Mouse (Mus musculus) ovary, postnatal 10 days (tissue): ENCODE measurements around the gene Lima1.
"Not testable (repeated sequence)": the region's sequence is repeated elsewhere in the genome, so short reads cannot be mapped to it uniquely, and the experiment has no call there.

ENCODE experiments used
- DNase-seq: peaks from one replicate; pipeline ENCODE4 v3.0.0; 2022; ENCODE audit warnings: low spot score

Gene Lima1

DNA sequence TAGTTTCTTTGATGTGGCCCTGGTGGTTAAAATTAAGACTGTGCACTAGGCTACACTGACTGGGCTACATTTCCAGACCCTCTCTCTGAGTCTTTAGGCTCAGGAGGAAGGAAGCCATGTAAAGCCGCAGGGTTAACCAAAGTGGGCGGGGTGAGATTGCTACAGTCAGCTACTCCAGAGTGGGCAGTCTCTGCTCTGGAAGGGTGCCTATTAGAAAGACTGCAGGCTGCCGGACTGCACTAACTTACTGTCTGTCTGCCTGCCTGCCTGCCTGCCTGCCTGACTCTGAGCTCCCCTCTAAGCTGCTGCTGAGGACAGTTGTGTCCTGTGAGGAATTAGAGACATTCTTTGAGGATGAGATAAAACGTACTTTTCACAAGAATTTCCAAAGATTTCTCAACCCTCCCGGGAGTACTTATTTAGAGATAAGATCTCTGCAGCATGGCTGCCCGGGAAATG, 72.0 kb downstream of the Lima1 start:
- no peak for DNase-seq

DNA sequence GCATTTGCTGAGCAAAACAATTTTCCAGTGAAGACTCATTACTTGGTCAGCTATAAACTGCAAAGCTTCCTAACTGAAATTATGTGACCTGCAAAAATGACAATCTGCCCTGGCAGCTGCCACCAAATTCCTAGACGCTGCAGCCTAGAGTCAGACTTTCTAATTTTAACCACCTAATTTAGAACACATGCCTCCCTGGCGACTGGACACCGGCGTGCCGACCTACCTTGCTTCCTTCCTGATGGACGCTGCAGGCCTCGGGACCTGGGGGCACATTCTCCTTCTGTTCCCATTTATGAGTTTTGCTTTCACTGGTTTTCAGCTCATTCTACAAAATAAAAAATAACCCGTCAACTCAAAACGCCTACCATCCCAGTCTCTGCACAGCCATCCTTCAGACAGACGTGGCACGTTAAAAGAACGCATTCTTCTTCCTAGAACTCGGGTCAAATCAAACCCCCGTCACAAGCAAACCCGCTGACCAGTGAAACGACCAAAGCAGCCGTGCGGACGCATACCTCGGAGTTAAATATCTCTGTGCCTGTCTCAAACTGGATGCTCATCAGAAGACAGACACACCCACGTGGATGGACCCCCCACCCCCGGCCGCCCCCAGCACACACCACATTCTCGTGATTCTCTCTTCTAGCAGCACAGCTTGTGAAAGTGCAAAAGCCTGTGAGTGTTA, 73.2 kb downstream of the Lima1 start:
- no peak for DNase-seq

DNA sequence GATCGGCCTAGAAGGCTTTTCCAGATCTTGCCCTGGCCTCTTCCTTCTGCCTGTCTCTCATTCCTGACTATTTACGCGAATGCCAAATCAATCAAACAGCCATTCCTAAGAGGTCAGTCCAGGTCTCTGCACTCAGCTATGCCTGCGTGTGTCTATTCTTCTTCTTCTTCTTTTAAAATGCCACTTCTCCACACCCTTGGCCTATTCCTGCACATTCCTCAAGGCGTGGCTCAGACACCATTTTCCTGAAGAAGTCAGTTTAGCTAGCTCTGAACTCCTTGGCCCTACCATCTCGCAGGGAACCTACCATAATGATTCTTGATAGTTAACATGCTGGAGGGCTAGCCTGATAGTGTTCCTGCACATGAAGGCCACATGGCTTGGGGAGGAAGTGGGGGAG, 75.5 kb downstream of the Lima1 start:
- DNase-seq: no peak

DNA sequence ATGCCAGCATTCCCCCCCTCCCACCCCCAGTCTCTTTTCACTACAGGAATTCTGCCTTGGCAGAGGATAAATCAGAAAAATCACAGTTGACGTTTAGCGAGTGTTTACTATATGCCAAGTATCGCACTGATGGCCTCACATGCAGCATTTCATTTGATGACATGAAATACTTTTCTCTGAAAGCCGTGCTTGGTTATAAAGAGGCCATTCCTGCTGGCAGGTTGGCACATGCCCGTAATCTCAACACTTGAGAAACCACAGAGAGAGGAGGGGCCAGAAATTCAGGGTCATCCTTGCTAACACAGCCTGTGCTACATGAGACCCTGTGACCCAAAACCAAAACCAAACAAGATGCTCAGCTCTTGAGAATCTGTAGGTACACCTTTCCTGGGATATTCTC, 77.4 kb downstream of the Lima1 start:
- DNase-seq: no peak

DNA sequence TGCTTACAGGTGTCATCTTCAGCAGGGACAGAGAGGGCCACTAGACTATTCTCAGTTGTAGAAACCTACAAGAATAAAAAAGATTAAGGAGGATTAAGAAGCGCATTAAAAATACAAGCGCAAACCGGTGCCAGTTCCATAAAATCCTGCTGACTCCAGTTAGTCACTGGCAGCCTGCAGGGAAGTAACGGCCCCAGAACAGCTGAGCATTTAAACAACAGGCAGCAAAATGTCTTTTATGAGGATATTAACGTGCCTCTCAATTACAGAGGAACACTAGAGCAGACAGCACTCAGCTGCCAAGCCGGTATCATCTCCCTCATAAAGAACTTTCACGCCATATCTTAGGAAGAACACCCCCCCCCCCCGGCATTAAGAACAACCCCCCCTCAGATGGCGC, 78.5 kb downstream of the Lima1 start:
- DNase-seq: no peak

DNA sequence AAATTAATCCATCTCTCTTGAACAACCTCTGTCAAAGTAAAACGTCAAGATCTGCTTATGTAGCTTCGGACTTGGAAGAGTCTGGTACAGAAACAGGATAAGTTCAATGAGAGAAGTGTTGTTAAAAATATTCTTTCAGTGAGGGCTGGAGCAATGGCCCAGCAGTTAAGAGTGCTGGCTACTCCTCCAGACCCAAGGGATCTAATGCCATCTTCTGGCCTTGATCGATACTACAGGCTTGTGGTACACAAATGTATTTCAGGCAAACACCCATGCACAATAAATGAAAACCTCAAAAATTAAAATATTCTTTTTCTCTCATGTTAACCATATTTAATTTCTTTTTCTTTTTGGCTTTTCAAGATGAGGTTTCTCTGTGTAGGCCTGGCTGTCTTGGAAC, 79.2 kb downstream of the Lima1 start:
- no peak for DNase-seq

DNA sequence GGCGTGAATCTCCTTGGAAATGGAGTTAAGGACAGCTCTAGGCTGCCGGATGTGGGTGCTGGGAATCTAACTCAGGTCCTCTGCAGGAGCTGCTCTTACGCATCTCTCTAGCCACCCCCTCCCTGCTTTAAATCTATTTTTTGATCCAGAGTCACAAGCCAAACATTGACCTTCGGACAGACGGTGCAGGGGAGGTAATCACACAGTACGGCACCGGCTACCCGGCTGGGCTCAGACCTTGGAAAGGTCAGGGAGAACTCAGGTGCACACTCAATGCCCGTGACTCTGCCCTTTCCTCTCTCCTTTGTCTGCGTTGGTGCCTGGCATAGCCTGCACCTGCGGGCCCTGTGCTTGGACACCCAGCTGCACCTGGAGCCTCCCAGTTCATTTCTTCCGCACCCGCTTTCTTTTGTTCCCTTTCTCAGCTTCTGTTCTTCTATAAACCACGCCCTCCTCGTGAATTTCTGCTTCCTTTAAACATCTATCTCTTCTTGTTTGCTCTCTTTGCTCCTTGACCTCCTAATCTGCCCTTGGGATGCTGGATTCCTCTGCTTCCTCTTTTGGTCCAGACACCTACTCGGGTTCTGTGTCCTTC, 82.9 kb downstream of the Lima1 start:
- no peak for DNase-seq

DNA sequence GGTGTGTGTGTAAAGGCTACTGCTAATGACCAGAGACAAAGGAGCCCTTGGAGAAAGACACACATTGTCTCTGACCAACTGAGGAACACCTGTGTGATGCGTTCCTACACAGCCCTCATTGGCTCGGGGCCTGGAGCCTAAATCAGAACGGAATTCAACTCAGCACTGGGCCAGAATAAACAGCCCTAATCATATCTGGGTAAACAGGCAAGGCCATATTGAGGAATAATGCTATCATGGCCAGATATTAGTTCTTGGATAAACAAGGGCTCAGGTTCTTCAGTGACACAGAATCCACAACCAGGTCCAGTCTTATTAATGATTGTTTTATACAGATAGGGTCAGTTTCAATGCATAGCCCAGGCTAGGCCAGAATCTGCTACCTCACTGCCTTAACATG, 84.3 kb downstream of the Lima1 start:
- no peak for DNase-seq

DNA sequence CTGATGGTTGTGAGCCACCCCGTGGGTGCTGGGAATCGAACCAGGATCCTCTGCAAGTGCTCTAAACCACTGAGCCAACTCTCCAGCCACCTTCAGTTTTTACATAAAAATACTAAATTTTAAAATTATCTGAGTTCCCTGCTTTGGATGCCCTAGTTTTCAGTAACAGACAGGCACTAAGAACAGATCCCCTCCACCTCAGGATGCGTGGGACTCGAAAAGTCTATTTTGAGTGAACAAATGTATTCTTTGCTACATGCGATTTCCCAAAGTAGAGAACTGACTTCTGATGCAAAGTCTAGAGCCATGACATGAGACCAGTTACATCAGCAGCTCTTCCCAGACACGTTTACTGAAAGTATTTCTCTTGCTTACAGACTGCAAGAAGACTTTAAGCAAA, 84.8 kb downstream of the Lima1 start:
- DNase-seq: no peak

DNA sequence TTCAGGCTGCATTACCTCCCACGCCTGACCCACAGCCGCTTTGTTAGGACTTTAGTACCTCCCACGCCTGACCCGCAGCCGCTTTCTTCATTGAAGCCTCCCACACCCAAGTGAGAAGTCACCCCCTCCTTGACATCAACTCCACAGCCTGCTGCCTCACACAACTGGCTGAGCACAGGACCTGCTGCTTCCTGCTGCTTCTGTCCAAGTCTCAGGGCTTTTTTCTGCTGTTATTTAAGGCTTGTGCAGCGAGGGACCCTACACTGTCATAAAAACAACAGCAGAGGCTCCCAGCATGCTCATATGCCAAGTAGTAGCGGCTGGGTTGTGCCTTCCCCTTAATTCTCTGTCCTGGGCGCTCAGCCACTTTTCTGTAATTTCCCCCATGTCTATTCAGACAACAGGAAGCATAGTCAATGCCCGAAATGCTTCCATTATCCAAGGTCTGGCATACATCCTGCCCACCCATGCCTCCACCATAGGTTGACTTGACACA, 87.6 kb downstream of the Lima1 start:
- DNase-seq: no peak

DNA sequence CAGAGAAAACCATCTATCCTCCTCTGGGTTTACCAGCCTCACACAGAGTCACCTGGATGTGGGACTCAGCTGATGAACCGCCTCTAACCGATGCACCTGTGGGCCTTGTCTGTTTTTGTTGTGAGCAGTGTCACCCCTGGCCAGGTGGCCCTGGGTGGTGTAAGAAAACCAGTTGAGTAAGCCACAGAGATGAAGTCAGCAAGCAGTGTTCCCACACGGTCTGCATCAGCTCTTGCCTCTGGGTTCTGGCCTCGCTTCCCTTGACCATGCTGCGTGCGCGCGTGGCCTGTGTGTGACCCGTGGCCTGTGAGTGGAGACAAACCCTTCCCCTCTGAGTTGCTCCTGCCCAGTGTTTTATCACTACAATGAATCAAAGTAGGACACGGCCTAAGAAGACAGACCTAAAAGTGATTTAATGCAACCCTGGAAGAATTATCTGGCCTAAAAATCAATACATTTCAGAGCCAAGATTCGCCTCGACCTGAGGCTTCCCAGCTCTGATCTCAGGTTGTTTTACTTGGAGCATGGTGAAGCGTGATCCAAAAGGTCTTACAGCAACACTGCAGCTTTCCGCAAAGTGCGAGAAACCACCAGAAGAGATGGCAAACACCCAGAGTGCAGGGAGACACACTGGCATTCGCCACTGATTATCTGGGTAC, 96.5 kb downstream of the Lima1 start:
- DNase-seq: no peak

DNA sequence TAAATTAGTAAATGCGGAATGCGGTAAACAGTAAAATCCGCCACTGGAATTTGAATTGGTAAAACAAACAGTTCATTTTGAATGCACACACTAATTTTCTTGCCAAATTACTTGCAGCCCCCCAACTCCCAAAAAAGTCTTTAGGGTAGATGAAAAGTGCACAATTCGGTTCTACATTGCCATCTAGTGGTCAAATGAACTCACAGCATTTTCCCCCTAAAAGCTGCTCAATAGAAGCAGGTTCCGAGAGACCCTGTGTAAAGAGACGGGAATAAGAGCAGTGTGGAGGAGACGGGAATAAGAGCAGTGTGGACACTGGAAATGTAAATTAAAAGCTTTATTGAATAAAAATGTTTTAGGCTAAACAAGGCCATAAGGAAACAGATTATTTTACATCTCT, 97.1 kb downstream of the Lima1 start:
- no peak for DNase-seq

DNA sequence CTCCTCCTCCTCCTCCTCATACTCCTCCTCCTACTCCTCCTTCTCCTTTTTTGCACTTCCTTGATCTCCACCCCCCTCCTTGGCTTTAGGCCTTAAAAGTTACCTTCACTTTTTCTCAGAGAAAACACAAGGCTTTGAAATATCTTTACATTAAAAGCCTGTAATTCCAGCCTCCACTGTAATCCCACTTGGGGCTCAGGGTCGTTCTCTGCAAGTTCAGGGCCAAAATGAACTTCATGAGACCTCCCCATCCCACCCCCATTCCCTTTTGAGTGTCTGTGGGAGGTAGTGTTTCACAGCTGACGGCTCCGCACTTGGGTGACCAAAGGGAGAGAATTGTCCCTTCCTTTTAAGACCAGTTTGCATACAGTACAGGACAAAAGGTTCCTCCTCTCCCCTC, 102.3 kb downstream of the Lima1 start:
- no peak for DNase-seq

DNA sequence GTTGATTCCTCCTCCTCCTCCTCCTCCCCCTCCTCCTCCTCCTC, 102.6 kb downstream of the Lima1 start, which contains the start of gene Cers5:
TSS of gene Cers5 (minus strand) at position 5 of the 44 bp plus-strand sequence.
- not testable (repeated sequence) for DNase-seq

DNA sequence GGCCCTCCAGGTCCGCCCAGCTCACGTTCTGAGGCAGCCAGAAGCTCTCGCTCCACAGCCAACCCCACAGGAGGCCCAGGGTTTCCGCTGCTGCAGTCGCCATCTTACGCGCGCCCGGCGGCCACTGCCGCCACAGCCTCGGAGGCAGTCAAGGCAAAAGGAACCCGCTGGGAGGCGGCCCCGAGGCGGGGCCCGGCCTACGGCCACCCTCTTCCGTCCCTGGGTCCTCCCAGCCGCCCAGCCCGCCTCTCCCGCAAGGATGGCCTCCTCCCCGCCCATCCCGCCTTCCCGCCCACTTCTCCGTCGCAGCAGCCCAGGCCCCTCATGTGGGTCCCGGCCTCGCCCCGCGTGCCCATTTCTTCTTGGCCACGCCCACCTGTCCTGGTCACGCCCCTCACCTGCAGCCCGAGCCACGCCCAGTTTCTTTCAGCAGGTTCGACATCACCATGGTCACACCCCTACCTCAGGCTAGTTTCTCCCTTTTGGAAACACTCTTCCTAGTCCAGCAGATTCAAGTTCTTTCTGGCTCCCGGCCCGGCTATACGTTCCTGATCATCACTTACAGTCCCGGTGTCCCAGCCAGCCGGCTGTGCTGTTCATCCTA, 102.9 kb downstream of the Lima1 start:
- DNase-seq: peak; percentile 70

DNA sequence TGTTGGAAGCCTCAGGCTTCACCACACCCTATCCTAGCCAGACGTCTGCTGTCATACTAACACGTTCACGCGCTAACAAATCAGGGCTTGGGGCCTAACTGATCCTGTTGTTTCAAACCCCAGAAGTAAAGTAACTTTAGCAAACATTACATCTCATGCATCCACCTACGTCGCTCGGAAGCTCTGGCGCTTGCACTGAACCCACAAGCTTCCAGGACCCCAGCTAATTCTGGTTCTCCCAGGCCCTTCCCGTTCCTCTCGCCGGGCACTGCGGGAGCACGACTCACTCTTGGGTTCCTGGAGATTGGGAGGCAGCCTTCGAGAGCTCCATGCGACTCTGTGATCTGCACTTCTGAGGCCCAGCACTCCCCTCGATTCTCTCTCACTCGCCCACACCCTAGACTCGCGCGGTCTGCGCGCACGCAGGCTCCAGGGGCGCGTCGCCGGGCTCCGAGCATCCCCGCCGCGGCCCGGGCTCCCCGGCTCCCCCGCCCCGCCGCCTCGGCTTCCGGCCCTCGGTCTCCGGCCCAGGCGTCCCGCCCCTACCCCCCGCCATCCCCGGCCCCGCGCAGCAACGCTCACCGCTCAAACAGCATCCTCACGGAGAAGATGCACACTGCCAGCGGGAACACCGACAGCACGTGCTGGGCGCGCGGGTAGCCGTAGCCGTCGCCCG, 103.5 kb downstream of the Lima1 start:
- no peak for DNase-seq

DNA sequence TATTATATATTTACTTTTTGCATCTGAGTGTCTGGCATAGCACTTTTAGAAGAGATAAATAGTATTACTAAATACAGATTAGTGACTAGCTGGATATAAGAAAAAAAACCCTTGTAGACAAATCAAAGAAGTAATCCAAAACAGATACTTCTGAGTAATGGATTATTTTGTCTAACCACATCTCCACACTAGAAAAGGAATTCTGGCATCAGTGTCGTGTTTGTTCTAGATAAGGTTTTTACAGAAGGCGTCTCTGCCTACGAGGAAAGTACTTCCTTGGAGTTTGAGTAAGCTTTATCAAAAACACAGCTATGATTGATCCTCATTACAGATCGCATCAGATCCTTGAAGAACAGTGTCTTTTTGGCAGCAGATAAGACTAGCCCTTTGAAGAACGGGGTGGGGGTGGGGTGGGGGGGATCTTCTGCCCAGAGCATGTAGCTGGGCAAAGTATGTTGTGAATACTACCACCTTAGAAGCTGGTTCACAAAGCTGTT, 104.2 kb downstream of the Lima1 start:
- no peak for DNase-seq

DNA sequence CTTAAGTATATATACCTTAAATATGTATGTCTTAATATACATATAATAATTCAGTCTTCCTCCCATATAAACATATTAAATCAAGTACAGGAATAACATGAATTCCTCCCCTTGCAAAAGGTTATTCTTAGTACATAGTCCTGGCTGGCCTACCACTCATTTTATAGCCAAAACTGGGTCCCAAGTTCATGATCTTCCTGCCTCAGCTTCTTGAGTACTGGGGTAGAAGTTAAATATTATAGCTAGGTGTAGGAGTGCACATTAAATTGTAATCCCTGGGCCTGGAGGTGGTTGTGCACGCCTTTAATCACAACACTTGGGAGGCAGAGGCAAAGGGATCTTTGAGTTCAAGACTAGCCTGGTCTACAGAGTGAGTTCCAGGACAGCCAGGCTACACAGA, 106.5 kb downstream of the Lima1 start:
- no peak for DNase-seq

DNA sequence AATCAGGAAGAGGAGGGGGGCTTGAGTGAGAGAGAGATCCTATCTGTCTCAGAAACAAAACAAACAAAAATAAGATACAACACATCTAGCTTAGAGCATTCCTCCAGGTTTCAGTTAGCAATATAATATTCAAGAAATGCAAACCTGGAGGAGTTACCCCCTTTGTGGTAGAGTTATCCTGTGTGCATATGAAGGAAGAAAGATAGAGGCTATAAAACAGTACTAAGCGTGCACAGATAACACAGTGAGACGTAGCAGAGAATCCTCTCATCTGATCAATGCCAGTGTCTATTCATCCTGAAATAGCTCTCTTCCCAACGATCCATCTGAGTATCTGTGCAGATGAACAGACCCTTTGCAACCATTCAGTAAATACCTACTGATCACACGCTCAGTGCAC, 107.8 kb downstream of the Lima1 start:
- no peak for DNase-seq

DNA sequence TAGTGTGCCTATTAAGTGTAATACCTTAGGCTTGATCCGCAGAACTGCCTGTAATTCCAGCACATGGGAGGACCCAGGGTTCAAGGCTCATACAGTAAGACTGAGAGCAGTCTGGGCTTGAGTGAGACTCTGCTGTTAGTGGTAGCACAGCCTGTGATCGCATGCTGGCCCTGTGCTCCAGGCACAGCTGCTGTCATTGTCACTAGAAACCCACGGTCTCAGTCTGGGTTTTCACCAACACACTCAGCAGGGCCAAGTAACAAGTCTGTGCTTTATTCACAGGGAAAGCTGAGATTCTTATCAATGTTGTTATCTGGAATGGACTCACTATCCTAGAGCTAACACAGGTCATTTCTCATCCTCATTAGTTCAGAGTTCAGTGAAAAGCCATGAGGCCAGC, 121.1 kb downstream of the Lima1 start:
- DNase-seq: no peak

DNA sequence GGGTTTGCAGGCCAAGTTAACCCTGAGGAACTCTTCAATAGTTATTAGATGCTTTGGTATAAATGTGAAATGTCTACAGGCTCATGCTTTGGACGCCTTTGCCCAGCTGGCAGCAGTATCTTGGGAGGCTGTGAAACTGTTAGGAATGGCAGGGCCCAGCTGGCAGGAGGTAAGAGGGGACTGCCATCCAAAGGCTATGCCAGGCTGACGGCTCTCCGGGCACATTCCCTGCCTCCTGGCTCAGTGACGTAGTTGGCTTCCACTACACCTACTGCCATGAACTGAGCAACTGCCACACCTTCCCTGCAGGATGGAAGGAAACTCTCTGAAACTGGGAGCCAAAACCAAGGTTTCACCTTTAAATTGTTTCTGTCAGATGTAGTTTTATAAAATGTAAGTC, 135.0 kb downstream of the Lima1 start:
- DNase-seq: no peak

DNA sequence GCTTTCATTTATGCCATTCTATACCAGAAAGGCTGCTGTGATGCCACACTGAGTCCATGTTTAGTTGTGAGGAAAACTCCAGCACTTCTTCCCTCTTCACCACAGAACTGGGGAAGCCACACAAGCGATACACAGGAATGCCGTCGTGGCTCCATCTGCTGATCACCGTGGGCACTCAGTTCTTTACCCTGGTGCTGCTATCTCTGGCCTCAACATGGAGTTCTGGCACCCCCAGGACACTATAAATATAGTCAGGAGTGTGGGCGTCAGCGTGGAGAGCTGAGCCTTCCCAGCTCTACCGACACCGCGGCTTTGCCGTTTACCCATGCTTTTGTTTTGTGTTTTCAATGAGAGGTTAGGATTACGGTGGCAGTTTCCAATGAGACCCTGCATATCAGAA, 138.6 kb downstream of the Lima1 start:
- DNase-seq: no peak

DNA sequence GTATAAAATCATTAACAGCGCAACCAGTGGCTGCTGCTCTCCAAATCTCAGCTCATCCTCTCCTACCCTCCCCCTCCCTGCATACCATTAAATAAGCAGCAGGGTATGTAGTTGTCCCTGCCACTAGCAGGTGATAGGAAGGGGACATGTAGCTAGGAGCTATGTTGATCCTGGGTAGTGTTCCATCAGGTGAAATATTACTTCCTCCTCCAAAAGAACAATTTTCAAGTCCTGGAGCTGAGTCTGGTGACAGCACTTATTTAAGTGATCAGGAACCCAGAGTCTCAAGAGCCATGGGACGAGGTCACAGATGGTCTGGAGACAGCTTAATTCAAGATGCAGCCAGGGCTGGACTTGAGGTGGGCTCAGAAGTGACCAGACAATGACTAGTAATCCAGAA, 139.6 kb downstream of the Lima1 start:
- DNase-seq: peak; percentile 100
